Mouse (Mus musculus): Measurements from ENCODE around the gene Rilpl1. TPM values are rescaled to one million over a fixed set of nuclear protein-coding genes. Genes with fewer than 3 reads are reported as not detected.
"Not testable (repeated sequence)": the region's sequence is repeated elsewhere in the genome, so short reads cannot be mapped to it uniquely, and the experiment has no call there.

Rilpl1 gene
- total RNA-seq, 2 experiments from 2014 or later = 60.9 to 75.3 TPM

- DNase-seq (ENCODE audit: low spot score in 2 of 2) = no peak
Measured at GRCm38 (mm10) chr5:124531583-124531930, 366 bp upstream of the Rilpl1 start.

- DNase-seq (ENCODE audit: low spot score in 2 of 2) = no peak
Measured at GRCm38 (mm10) chr5:124529697-124530096, 1.5 kb downstream of the Rilpl1 start.

- no peak for DNase-seq (ENCODE audit: low spot score in 2 of 2)
Measured at GRCm38 (mm10) chr5:124529191-124529651, 2.0 kb downstream of the Rilpl1 start.

- DNase-seq (ENCODE audit: low spot score in 2 of 2) = peak in 1 of 2 experiments; percentile 38
Measured at GRCm38 (mm10) chr5:124528791-124529190, 2.4 kb downstream of the Rilpl1 start.

- DNase-seq (ENCODE audit: low spot score in 2 of 2) = no peak
Measured at GRCm38 (mm10) chr5:124528351-124528750, 2.8 kb downstream of the Rilpl1 start.

- DNase-seq (ENCODE audit: low spot score in 2 of 2) = no peak
Measured at GRCm38 (mm10) chr5:124524943-124525342, 6.2 kb downstream of the Rilpl1 start.

GRCm38 (mm10) chr5:124523032-124523431 lies 8.2 kb downstream of the Rilpl1 start:
- DNase-seq (ENCODE audit: low spot score in 2 of 2) = no peak

- no peak for DNase-seq (ENCODE audit: low spot score in 2 of 2)
Measured at GRCm38 (mm10) chr5:124521588-124521987, 9.6 kb downstream of the Rilpl1 start.

- no peak for DNase-seq (ENCODE audit: low spot score in 2 of 2)
Measured at GRCm38 (mm10) chr5:124518648-124519047, 12.5 kb downstream of the Rilpl1 start.

- DNase-seq (ENCODE audit: low spot score in 2 of 2) = no peak
Measured at GRCm38 (mm10) chr5:124515789-124516188, 15.4 kb downstream of the Rilpl1 start.

GRCm38 (mm10) chr5:124510536-124511050 lies 20.6 kb downstream of the Rilpl1 start:
- DNase-seq (ENCODE audit: low spot score in 2 of 2) = no peak

GRCm38 (mm10) chr5:124509742-124510237 lies 21.4 kb downstream of the Rilpl1 start:
- DNase-seq (ENCODE audit: low spot score in 2 of 2) = peak; percentile 41 to 63

GRCm38 (mm10) chr5:124509200-124509599 lies 22.0 kb downstream of the Rilpl1 start:
- DNase-seq (ENCODE audit: low spot score in 2 of 2) = no peak

GRCm38 (mm10) chr5:124506731-124507359 lies 24.3 kb downstream of the Rilpl1 start:
- no peak for DNase-seq (ENCODE audit: low spot score in 2 of 2)

GRCm38 (mm10) chr5:124505235-124505634 lies 26.0 kb downstream of the Rilpl1 start:
- DNase-seq (ENCODE audit: low spot score in 2 of 2) = no peak

GRCm38 (mm10) chr5:124503742-124504141 lies 27.4 kb downstream of the Rilpl1 start:
- no peak for DNase-seq (ENCODE audit: low spot score in 2 of 2)

GRCm38 (mm10) chr5:124501541-124501940 lies 29.6 kb downstream of the Rilpl1 start:
- no peak for DNase-seq (ENCODE audit: low spot score in 2 of 2)

- no peak for DNase-seq (ENCODE audit: low spot score in 2 of 2)
Measured at GRCm38 (mm10) chr5:124500573-124500972, 30.6 kb downstream of the Rilpl1 start.

- DNase-seq (ENCODE audit: low spot score in 2 of 2) = not testable (repeated sequence)
Measured at GRCm38 (mm10) chr5:124500037-124500436, 31.2 kb downstream of the Rilpl1 start.

- DNase-seq (ENCODE audit: low spot score in 2 of 2) = no peak
Measured at GRCm38 (mm10) chr5:124499001-124499400, 32.2 kb downstream of the Rilpl1 start.

GRCm38 (mm10) chr5:124498221-124498876 lies 32.8 kb downstream of the Rilpl1 start:
- DNase-seq (ENCODE audit: low spot score in 2 of 2) = no peak
